Mouse (Mus musculus): ENCODE measurements around the gene Gcnt1.

DNA sequence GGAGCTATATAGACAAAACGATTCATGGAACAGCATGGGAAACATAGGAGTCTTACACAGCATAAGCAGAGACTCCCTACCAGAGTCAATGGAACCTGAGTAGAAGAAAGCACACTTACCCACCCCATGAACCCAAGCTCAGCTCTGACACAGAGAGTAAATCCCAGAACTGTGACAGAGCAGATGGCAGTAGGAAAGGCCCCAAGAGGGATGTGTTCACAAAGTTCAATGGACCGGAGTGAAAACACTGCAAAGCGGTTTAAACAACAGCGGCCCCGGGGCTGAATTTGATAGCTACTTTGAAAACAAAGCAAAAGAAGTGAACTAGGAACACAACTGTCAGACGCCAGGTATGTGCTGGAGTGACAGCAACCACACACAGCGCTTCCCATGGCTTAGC is 36.0 kb downstream of the Gcnt1 start:
- TF ChIP-seq POLR2A (IDR thresholded peaks at IDR 0.05; ENCODE audit: extremely low read depth, insufficient read depth, low read length) (no peak), CTCF (IDR thresholded peaks at IDR 0.05; ENCODE audit: extremely low read depth, insufficient read depth, low read length) (no peak)
